Mouse (Mus musculus): ENCODE results near the gene Zranb1. TPM values are rescaled to one million over a fixed set of nuclear protein-coding genes. Genes with fewer than 3 reads are reported as not detected.

Gene Zranb1
- polyA plus RNA-seq, 1 experiment from 2014 or later = 9.7 TPM

DNA sequence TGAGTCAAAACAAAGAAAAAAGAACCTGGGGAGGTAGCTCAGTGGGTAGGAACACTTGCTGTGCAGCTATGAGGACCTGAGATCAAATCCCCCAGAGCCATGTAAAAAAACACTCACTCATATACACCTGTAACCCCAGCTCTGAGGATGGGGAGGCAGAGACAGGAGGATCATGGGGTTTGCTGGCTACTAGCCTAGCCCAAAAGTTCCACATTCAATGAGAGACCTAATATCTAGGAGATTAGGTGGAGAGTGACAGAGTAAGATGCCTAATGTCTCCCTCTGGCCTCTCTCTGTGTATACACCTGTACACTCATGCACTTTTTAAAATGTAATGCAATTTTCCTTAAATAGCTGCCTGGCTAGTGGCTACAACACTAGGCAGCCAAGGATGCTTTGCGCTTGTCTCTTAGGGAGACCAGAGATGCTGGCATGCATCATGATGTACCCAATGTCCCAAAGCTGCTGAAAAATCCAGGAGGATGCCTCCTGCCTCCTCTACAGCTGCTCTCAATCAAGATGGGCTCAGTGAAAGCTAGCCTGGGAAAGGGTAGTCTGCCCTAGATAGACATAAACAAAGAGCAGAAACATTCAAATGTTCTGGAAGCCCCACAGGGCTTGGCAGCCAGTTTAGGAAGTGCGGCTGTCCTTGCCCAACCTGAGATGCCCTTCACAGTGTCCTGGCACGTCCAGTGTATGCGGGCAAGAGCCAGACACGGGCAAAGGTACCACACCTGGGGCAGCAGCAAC, 39.2 kb upstream of the Zranb1 start:
- Histone ChIP-seq H3K4me1 (ENCODE audit: control insufficient read depth, insufficient read depth, low read length) (peaks cover 13% of the 10 kb centered on the region; the same call in 1 of the 2 replicates), H3K9me3 (replicated peaks; ENCODE audit: control insufficient read depth, low read length) (no peaks in the 10 kb centered on the region), H3K9ac (ENCODE audit: low read depth, low read length) (no peak overlapping the region), H3K27me3 (ENCODE audit: control insufficient read depth, insufficient read depth, low read length) (no peaks in the 10 kb centered on the region), H3K4me2 (no peak overlapping the region), H3K27ac (ENCODE audit: low read depth, low read length) (no peak overlapping the region), H3K4me3 (ENCODE audit: low read depth, low read length) (no peak overlapping the region), H3K36me3 (ENCODE audit: control insufficient read depth, insufficient read depth, low read length) (no peaks in the 10 kb centered on the region)
- 81% methylated on average over 5 of the region's 5 CpGs for WGBS (ENCODE audit: insufficient replicate concordance)
- no peak for ATAC-seq (replicated peaks; ENCODE audit: insufficient number of reproducible peaks, low FRiP score, low TSS enrichment)

DNA sequence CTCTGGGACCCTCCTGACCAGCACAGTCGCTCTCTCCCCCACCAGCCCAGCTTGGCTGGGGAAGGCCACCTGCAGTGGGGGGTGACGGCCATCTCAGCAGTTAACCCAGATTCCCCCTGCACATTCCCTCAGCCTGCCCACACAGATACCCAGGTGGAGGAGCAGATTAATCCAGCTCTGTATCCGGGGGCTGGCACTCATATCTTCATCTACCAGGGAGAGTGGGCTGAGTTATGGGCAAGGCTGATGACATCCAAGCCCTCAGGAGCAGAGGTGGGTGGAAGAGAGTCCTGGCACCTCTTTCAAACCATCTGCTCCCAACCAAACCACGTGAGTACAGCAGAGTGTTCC, 38.7 kb upstream of the Zranb1 start:
- peaks cover 13% of the 10 kb centered on the region; the same call in 1 of the 2 replicates for H3K4me1 ChIP-seq (ENCODE audit: control insufficient read depth, insufficient read depth, low read length)
- no peaks in the 10 kb centered on the region for H3K36me3 ChIP-seq (ENCODE audit: control insufficient read depth, insufficient read depth, low read length)
- no peak for ATAC-seq (replicated peaks; ENCODE audit: insufficient number of reproducible peaks, low FRiP score, low TSS enrichment)
- 61% methylated on average over 4 of the region's 4 CpGs for WGBS (ENCODE audit: insufficient replicate concordance)
- H3K4me3 ChIP-seq (ENCODE audit: low read depth, low read length) = no peak overlapping the region
- H3K9me3 ChIP-seq (replicated peaks; ENCODE audit: control insufficient read depth, low read length) = no peaks in the 10 kb centered on the region
- no peaks in the 10 kb centered on the region for H3K27me3 ChIP-seq (ENCODE audit: control insufficient read depth, insufficient read depth, low read length)
- H3K9ac ChIP-seq (ENCODE audit: low read depth, low read length) = no peak overlapping the region
- H3K27ac ChIP-seq (ENCODE audit: low read depth, low read length) = no peak overlapping the region
- H3K4me2 ChIP-seq = no peak overlapping the region

DNA sequence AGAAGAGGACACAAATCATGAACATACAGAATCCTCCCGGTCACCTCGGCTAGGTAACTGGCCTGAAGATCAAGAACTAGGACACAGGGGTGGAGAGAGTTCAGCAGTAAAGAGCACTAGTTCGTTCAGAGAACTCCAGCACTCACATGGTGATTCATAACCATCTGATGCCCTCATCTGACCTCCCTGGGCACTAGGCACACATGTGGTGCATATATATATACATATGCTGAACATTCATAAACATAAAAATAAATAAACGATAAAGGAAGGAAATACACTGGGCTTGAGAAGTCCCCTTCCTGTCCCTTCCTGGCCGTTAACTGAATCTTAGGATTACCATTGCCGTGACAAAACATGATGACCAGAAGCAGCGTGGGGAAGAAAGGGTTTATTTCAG, 38.1 kb upstream of the Zranb1 start:
- Histone ChIP-seq H3K36me3 (ENCODE audit: control insufficient read depth, insufficient read depth, low read length) (no peaks in the 10 kb centered on the region), H3K9ac (ENCODE audit: low read depth, low read length) (no peak overlapping the region), H3K9me3 (replicated peaks; ENCODE audit: control insufficient read depth, low read length) (no peaks in the 10 kb centered on the region), H3K4me3 (ENCODE audit: low read depth, low read length) (no peak overlapping the region), H3K27me3 (ENCODE audit: control insufficient read depth, insufficient read depth, low read length) (no peaks in the 10 kb centered on the region), H3K27ac (ENCODE audit: low read depth, low read length) (no peak overlapping the region), H3K4me2 (no peak overlapping the region), H3K4me1 (ENCODE audit: control insufficient read depth, insufficient read depth, low read length) (peaks cover 13% of the 10 kb centered on the region; the same call in 1 of the 2 replicates)
- 68% methylated on average over 7 of the region's 7 CpGs for WGBS (ENCODE audit: insufficient replicate concordance)
- no peak for ATAC-seq (replicated peaks; ENCODE audit: insufficient number of reproducible peaks, low FRiP score, low TSS enrichment)

DNA sequence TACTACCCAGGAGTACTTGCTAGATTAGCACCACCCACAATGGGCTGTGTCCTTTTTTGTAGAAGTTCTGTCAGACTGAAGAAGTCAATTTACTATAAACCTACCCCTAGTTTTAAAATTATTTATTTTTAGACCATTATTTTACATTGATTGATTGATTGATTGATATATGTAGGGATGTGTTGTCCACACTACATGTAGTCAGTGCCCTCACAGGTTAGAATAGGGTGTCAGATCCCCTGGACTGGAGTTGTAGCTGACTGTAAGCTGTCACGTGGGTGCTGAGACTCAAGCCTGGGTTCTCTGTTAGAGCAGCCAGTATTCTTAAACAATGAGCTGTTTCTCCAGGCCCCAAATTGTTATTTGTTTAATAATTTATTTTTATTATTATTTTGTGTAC, 37.6 kb upstream of the Zranb1 start:
- Histone ChIP-seq H3K9me3 (replicated peaks; ENCODE audit: control insufficient read depth, low read length) (no peaks in the 10 kb centered on the region), H3K9ac (ENCODE audit: low read depth, low read length) (no peak overlapping the region), H3K27me3 (ENCODE audit: control insufficient read depth, insufficient read depth, low read length) (no peaks in the 10 kb centered on the region), H3K4me2 (no peak overlapping the region), H3K4me3 (ENCODE audit: low read depth, low read length) (no peak overlapping the region), H3K4me1 (ENCODE audit: control insufficient read depth, insufficient read depth, low read length) (peaks cover 13% of the 10 kb centered on the region; the same call in 1 of the 2 replicates), H3K27ac (ENCODE audit: low read depth, low read length) (no peak overlapping the region), H3K36me3 (ENCODE audit: control insufficient read depth, insufficient read depth, low read length) (no peaks in the 10 kb centered on the region)
- ATAC-seq (replicated peaks; ENCODE audit: insufficient number of reproducible peaks, low FRiP score, low TSS enrichment) = no peak
- WGBS (ENCODE audit: insufficient replicate concordance) = 81% methylated on average over 1 of the region's 1 CpGs

DNA sequence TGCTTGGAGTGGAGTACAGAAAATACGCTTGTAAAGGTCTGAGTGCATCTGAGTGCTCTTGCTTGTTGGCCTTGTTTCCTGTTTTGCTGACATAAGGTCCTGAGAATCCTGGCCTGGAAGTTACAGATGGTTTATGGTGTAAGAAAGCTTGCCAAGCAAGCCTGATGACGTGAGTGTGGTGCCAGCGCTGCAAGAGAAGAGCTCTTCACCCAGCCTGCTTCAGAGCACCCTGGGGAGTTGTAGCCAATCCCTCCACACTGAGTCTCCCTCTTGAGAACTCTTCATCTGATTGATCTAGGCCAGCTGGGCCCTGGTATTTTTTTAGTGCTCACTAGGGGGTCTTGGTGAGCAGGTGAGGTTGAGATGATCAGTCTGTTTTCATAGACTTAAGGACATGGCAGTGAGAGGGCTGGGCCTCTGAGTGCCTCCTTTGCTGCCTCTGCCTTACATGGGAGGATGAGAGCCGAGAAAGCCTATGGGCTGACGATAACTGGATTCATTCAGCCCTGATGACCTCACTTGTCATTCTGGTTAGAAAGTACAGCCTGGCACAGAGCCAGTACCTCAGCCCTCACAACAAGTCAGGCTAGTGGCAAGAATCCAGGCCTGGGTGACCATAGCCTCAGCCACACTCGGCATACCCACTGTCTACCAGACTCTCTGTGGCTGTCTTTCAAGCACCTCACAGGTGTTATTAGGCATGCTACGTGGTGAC, 35.9 kb upstream of the Zranb1 start:
- Histone ChIP-seq H3K27ac (ENCODE audit: low read depth, low read length) (peak overlapping the region; percentile 46), H3K4me1 (ENCODE audit: control insufficient read depth, insufficient read depth, low read length) (peaks cover 13% of the 10 kb centered on the region; the same call in 1 of the 2 replicates), H3K36me3 (ENCODE audit: control insufficient read depth, insufficient read depth, low read length) (no peaks in the 10 kb centered on the region), H3K4me3 (ENCODE audit: low read depth, low read length) (no peak overlapping the region), H3K4me2 (no peak overlapping the region), H3K27me3 (ENCODE audit: control insufficient read depth, insufficient read depth, low read length) (no peaks in the 10 kb centered on the region), H3K9ac (ENCODE audit: low read depth, low read length) (no peak overlapping the region), H3K9me3 (replicated peaks; ENCODE audit: control insufficient read depth, low read length) (no peaks in the 10 kb centered on the region)
- 58% methylated on average over 7 of the region's 7 CpGs for WGBS (ENCODE audit: insufficient replicate concordance)
- ATAC-seq (replicated peaks; ENCODE audit: insufficient number of reproducible peaks, low FRiP score, low TSS enrichment) = no peak

DNA sequence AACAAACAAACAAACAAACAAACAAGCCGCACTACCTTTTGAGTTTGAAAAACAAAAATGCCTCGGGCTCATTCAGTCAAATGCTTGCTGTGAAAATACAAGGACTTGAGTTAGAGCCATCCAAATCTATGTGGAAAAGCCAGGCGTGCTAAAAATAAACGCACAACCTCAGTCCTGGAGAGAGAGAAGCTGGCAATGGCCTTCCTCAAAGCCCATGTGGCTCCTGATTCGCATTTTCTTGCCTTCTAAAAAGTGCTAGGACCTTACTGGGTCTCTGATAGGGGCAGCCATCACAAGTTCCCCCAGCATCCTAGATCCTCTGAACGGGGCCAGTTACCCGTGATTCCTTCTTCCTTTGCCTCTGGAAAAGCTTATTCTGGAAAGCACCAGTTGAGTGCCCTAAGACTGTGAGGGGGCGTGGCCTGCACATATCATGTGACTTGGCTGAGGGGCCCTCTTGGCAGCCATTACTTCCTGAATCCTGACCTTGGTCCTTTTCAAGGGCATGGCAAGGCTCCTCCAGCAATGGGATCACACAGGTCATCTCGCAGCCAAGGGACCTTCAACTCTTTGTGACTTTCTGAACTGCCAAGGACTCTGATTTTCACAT, 34.6 kb upstream of the Zranb1 start:
- Histone ChIP-seq H3K9ac (ENCODE audit: low read depth, low read length) (no peak overlapping the region), H3K4me1 (ENCODE audit: control insufficient read depth, insufficient read depth, low read length) (peaks cover 19% of the 10 kb centered on the region; the same call in 1 of the 2 replicates), H3K9me3 (replicated peaks; ENCODE audit: control insufficient read depth, low read length) (no peaks in the 10 kb centered on the region), H3K36me3 (ENCODE audit: control insufficient read depth, insufficient read depth, low read length) (no peaks in the 10 kb centered on the region), H3K4me3 (ENCODE audit: low read depth, low read length) (no peak overlapping the region), H3K4me2 (no peak overlapping the region), H3K27me3 (ENCODE audit: control insufficient read depth, insufficient read depth, low read length) (no peaks in the 10 kb centered on the region), H3K27ac (ENCODE audit: low read depth, low read length) (peak overlapping the region; percentile 70)
- ATAC-seq (replicated peaks; ENCODE audit: insufficient number of reproducible peaks, low FRiP score, low TSS enrichment) = no peak
- 74% methylated on average over 9 of the region's 9 CpGs for WGBS (ENCODE audit: insufficient replicate concordance)

DNA sequence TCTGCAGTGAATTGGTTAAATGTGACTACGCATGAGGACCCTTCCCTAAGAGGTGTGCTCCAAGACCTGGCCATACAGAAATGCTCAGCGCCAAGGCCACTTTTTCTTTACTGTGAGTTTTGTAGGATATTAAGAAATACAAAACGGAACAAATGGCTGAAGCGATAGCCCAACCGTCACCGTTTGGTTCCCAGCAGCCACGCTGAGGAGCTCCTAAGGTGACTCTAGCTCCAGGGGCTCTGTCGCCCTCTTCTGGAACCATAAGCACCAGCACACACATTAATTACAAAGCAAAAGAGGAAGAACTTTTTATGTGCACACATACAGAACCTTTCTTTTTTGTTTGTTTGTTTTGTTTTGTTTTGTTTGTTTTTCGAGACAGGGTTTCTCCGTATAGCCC, 33.7 kb upstream of the Zranb1 start:
- H3K4me2 ChIP-seq = no peak overlapping the region
- WGBS (ENCODE audit: insufficient replicate concordance) = 77% methylated on average over 10 of the region's 10 CpGs
- no peak overlapping the region for H3K9ac ChIP-seq (ENCODE audit: low read depth, low read length)
- H3K9me3 ChIP-seq (replicated peaks; ENCODE audit: control insufficient read depth, low read length) = no peaks in the 10 kb centered on the region
- H3K27ac ChIP-seq (ENCODE audit: low read depth, low read length) = no peak overlapping the region
- ATAC-seq (replicated peaks; ENCODE audit: insufficient number of reproducible peaks, low FRiP score, low TSS enrichment) = no peak
- H3K36me3 ChIP-seq (ENCODE audit: control insufficient read depth, insufficient read depth, low read length) = no peaks in the 10 kb centered on the region
- peaks cover 19% of the 10 kb centered on the region; the same call in 1 of the 2 replicates for H3K4me1 ChIP-seq (ENCODE audit: control insufficient read depth, insufficient read depth, low read length)
- H3K4me3 ChIP-seq (ENCODE audit: low read depth, low read length) = no peak overlapping the region
- H3K27me3 ChIP-seq (ENCODE audit: control insufficient read depth, insufficient read depth, low read length) = no peaks in the 10 kb centered on the region

DNA sequence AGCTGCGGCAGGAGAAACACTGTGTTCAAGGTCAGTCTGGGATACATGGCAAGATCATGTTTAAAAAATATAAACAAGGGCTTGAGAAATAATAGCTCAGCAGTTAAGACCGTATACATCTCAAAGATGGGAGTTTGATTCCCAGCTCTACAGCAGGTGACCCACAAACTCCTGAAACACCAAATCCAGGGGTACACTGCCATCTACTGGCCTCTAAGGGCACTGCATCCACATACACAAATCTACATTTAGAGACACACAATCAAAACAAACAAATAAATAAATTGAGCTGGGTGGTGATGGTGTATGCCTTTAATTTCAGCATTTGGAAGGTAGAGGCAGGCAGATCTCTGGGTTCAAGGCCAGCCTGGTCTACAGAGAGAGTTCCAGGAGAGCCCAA, 32.7 kb upstream of the Zranb1 start:
- H3K4me1 ChIP-seq (ENCODE audit: control insufficient read depth, insufficient read depth, low read length) = peaks cover 19% of the 10 kb centered on the region; the same call in 1 of the 2 replicates
- H3K9me3 ChIP-seq (replicated peaks; ENCODE audit: control insufficient read depth, low read length) = no peaks in the 10 kb centered on the region
- H3K4me2 ChIP-seq = no peak overlapping the region
- no peak overlapping the region for H3K4me3 ChIP-seq (ENCODE audit: low read depth, low read length)
- ATAC-seq (replicated peaks; ENCODE audit: insufficient number of reproducible peaks, low FRiP score, low TSS enrichment) = no peak
- H3K27ac ChIP-seq (ENCODE audit: low read depth, low read length) = no peak overlapping the region
- H3K36me3 ChIP-seq (ENCODE audit: control insufficient read depth, insufficient read depth, low read length) = no peaks in the 10 kb centered on the region
- WGBS (ENCODE audit: insufficient replicate concordance) = 82% methylated on average over 2 of the region's 2 CpGs
- H3K9ac ChIP-seq (ENCODE audit: low read depth, low read length) = no peak overlapping the region
- H3K27me3 ChIP-seq (ENCODE audit: control insufficient read depth, insufficient read depth, low read length) = no peaks in the 10 kb centered on the region
